In the genomic region with DNA sequence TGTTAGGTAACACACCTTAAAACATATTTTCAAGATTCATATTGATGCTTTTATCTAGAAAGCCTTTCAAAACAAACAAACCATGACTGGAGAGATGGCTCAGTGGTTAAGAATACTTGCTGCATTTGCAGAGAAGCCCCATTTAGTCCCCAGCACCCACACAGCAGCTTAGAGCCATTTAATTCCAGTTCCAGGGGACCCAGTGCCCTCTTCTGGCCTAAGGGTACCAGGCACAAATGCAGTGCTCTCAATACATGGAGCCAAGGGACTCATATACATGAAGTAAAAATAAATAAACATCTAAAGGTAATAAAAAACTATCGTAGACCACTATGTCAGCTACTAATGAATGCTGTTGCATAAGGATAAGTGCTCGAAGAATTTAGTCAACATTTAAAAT, we compare ENCODE assay signal across 19 mouse cellular contexts. TPM values are rescaled to one million over a fixed set of nuclear protein-coding genes. Genes with fewer than 3 reads are reported as not detected.
DNase-seq lines count a peak whose midpoint lies in the region; ATAC-seq and TF ChIP-seq lines count a peak whose summit lies in the region.
"Had no signal": no experiment of that assay in that cellular context is flagged by ENCODE, and none has a peak within 500 bp of the region (broad histone marks: within the 10 kb centered on the region; RNA-seq: fewer than 3 reads in every experiment).

No protein-coding gene starts in this region.

- peak; percentile 47 for ATAC-seq in megakaryocyte, adult 5-6 weeks (ENCODE audit: poor library complexity, severe bottlenecking)

- intact Hi-C loops in left cerebral cortex, adult 2 months (cut with DNase I) = no loop called here

- no peak overlapping the region for H3K4me3 ChIP-seq in left cerebral cortex, adult 2 months
- H3K4me3 ChIP-seq: embryonic facial prominence, embryonic 13.5 days; heart, embryonic 12.5 days; neural tube, embryonic 13.5 days; stomach, embryonic 15.5 days had no signal

- peak; percentile 30 for TF ChIP-seq CTCF in left cerebral cortex, adult 2 months (IDR thresholded peaks at IDR 0.05)

- DNase-seq in left cerebral cortex, adult 2 months (ENCODE audit: extremely low spot score in 1 of 2, low spot score in 2 of 2) = no peak
- DNase-seq in left cerebral cortex, adult 11 months (ENCODE audit: low spot score) = no peak
- DNase-seq in 416B (ENCODE audit: low read depth) = peak; percentile 36
- DNase-seq in B cell, adult 2 months = peak; percentile 15 to 19
- no peak for DNase-seq in cerebellum, postnatal 10 days
- no peak for DNase-seq in right cerebral cortex, postnatal 4 days
- DNase-seq: cerebellum, adult 11-12 months; gastrocnemius, postnatal 25 days; kidney, postnatal 25 days; left cerebral cortex, postnatal 4 days had no signal

- H3K27ac ChIP-seq in left cerebral cortex, adult 2 months = no peak overlapping the region
- H3K27ac ChIP-seq: embryonic facial prominence, embryonic 13.5 days; liver, embryonic 14.5 days; neural tube, embryonic 13.5 days; stomach, embryonic 15.5 days had no signal

RNA-seq across cellular contexts. Expression of a gene that starts 9.0 kb away (rescaled TPM):
- total RNA-seq in left cerebral cortex, adult 2 months (2021) = 100 to 1,000 TPM; 284 to 293 TPM
- 413 and 446 TPM in 2 replicates for total RNA-seq in megakaryocyte, adult 5-6 weeks (2015)
- 238 and 252 TPM in 2 replicates for total RNA-seq in megakaryocyte, adult 5-6 weeks (2017)

RNA-seq across cellular contexts. Expression of a gene that starts 25.9 kb away (rescaled TPM):
- total RNA-seq in left cerebral cortex, adult 2 months (2021) = not detected
- total RNA-seq in megakaryocyte, adult 5-6 weeks (2015) = not detected in 2 replicates
- total RNA-seq in megakaryocyte, adult 5-6 weeks (2017) = 0.28 and 0.33 TPM in 2 replicates
- total RNA-seq: gastrocnemius, postnatal 25 days; layer of hippocampus, postnatal 10 days; left cerebral cortex, postnatal 4 days; megakaryocyte-erythroid progenitor cell, adult 5-6 weeks; midbrain, postnatal 0 days had no signal

Comparison
In these comparisons a context has a peak if more than half of its experiments do, and no peak if none do; other contexts are left out.
1. DNase-seq: peak in 416B (single experiment) and B cell, adult 2 months (2 of 2); none in left cerebral cortex, adult 2 months (0 of 2), left cerebral cortex, adult 11 months (single experiment), cerebellum, postnatal 10 days (0 of 2) and right cerebral cortex, postnatal 4 days (single experiment).